Mouse (Mus musculus) hindbrain, embryonic 16.5 days (tissue): Measurements from ENCODE around the gene Kcnh4. TPM values are rescaled to one million over a fixed set of nuclear protein-coding genes. Genes with fewer than 3 reads are reported as not detected.
A peak's percentile ranks its signal among the peaks of the same experiment; 100 is the strongest.

ENCODE experiments used
- ATAC-seq: fragments of 200-750 bp; cut with Nextera tagmentation; 2 replicates; pipeline ENCODE4 v1.8.0; 2017; ENCODE audit warnings: moderate TSS enrichment, moderate library complexity
- H3K27ac ChIP-seq: fragments of 300-500 bp; sonication (generic); 2 replicates; pipeline ENCODE4 v1.5.1; 2014; ENCODE audit warnings: low read depth, mild to moderate bottlenecking, control low read depth, low read length, moderate library complexity
- H3K27me3 ChIP-seq: fragments of 300-500 bp; sonication (generic); replicated peaks from 2 replicates; pipeline ENCODE4 v1.6.1; 2014; ENCODE audit warnings: low read length; ENCODE audit not compliant: control insufficient read depth, insufficient read depth
- H3K36me3 ChIP-seq: fragments of 300-500 bp; sonication (generic); 2 replicates; pipeline ENCODE4 v1.6.1; 2014; ENCODE audit warnings: mild to moderate bottlenecking, low read length, moderate library complexity, mixed read lengths; ENCODE audit not compliant: control insufficient read depth, insufficient read depth
- H3K4me1 ChIP-seq: fragments of 300-500 bp; sonication (generic); 2 replicates; pipeline ENCODE4 v1.6.1; 2014; ENCODE audit warnings: low read depth, low read length; ENCODE audit not compliant: control insufficient read depth, insufficient read depth
- H3K4me2 ChIP-seq: fragments of 300-500 bp; sonication (generic); 2 replicates; pipeline ENCODE4 v1.6.1; 2014; ENCODE audit warnings: mild to moderate bottlenecking, low read length, control low read depth, moderate library complexity
- H3K4me3 ChIP-seq: fragments of 300-500 bp; sonication (generic); 2 replicates; pipeline ENCODE4 v1.5.1; 2014; ENCODE audit warnings: mild to moderate bottlenecking, low read length, control low read depth, moderate library complexity
- H3K9ac ChIP-seq: fragments of 300-500 bp; sonication (generic); 2 replicates; pipeline ENCODE4 v1.6.1; 2014; ENCODE audit warnings: low read depth, mild to moderate bottlenecking, control low read depth, low read length, moderate library complexity
- H3K9me3 ChIP-seq: fragments of 300-500 bp; sonication (generic); 2 replicates; pipeline ENCODE4 v1.6.1; 2014; ENCODE audit warnings: mild to moderate bottlenecking, low read length, moderate library complexity; ENCODE audit not compliant: control insufficient read depth
- WGBS: fragments of 180-500 bp; shearing (Covaris S2); extraction: QIAGEN DNeasy Blood & Tissue Kit; methylation state at CpG from one replicate; pipeline ENCODE4 v1.1.7; 2014; 5-methylcytosine and 5-hydroxymethylcytosine counted together
- polyA plus RNA-seq: library from polyadenylated mRNA; unstranded; fragments of >200 nt; fragmentation: Nextera tagmentation; extraction: Ambion mirVana; gene quantifications from 2 replicates; pipeline ENCODE4 v1.2.1, GENCODE M21; 2015

Kcnh4 gene
- polyA plus RNA-seq, 1 experiment from 2014 or later: 8.9 TPM

DNA sequence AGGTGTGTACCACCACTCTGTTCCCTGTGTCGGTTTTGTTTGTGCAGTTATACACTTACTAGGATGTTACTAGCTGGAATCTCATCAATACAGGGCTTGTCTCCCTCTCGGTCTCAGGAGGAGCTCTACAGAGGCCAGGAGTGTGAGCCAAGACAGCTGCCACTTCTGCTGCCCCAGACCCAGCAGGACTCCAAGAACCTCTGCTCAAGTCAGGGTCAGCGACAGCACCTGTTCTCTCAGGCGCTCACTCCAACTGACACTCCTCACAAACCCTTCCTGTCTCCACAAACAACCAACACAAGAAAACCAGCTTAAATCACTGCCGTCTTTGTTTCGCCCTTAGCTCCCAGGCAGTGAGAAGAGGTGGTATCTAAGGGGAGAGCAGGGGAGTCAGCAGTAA, 31.1 kb downstream of the Kcnh4 start:
- H3K9ac ChIP-seq: no peak overlapping the region
- ATAC-seq: no peak

DNA sequence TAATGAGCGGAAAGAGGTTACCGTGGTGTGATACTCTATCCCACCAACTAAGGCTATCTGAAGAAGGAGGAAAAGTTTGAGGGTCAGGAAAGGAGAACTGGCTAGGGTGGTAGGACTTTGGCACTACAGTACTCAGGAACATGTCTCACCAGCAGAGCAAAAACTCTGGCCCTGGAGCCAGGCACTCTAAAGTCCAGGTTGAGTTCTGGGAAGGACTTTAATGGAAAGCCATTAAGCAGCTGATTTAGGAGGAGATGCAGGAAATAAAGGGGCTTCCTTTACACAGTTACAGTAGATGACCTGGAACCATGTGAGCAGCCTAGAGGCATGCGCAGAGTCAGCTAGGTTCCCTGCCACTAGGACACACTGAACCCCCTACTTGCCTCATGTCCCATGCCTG, 32.5 kb downstream of the Kcnh4 start:
- no peak overlapping the region for H3K27ac ChIP-seq
- H3K4me1 ChIP-seq: no peaks in the 10 kb centered on the region; the same call in 1 of the 2 replicates
- H3K36me3 ChIP-seq: no peaks in the 10 kb centered on the region
- H3K9ac ChIP-seq: no peak overlapping the region
- H3K27me3 ChIP-seq: no peaks in the 10 kb centered on the region
- no peaks in the 10 kb centered on the region for H3K9me3 ChIP-seq
- ATAC-seq: no peak
- no peak overlapping the region for H3K4me2 ChIP-seq
- WGBS: over 99% methylated on average over 3 of the region's 3 CpGs
- no peak overlapping the region for H3K4me3 ChIP-seq

More for the DNA sequence above, 31.1 kb downstream of the Kcnh4 start:
- no peak overlapping the region for H3K27ac ChIP-seq
- no peaks in the 10 kb centered on the region; the same call in 1 of the 2 replicates for H3K4me1 ChIP-seq
- no peaks in the 10 kb centered on the region for H3K9me3 ChIP-seq
- H3K27me3 ChIP-seq: no peaks in the 10 kb centered on the region
- no peak overlapping the region for H3K4me2 ChIP-seq
- H3K4me3 ChIP-seq: no peak overlapping the region
- no peaks in the 10 kb centered on the region for H3K36me3 ChIP-seq
- WGBS: 78% methylated on average over 6 of the region's 6 CpGs

DNA sequence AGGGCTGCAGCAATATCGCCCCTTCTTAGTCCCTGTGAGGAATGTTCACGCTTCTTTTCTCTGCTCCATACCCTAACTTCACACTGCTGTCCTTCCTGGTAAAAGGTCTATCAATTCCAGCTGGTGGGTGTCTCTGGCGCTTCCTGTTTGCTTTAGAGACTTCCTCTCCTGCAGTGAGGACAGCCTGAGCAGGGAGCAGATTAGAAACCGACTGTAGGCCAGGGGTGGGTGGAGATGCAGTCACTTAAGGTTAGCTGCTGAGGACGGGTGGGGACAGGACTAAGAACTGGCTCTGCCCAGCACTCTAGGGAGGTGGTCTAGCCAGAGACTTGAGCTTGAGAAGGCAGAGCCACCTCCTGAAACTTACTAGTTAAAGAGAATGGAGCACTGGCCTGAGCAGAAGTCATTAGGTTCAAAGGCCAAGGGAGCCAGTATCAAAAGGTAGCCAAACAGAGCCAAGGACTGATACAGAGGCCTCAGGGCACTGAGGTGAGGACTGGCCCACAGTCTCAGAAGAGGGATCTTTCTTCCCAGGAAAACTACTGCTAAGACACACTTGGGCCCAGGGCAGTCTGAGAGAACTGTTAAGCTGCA, 34.7 kb downstream of the Kcnh4 start:
- H3K4me2 ChIP-seq: no peak overlapping the region
- ATAC-seq: no peak
- 61% methylated on average over 5 of the region's 5 CpGs for WGBS

DNA sequence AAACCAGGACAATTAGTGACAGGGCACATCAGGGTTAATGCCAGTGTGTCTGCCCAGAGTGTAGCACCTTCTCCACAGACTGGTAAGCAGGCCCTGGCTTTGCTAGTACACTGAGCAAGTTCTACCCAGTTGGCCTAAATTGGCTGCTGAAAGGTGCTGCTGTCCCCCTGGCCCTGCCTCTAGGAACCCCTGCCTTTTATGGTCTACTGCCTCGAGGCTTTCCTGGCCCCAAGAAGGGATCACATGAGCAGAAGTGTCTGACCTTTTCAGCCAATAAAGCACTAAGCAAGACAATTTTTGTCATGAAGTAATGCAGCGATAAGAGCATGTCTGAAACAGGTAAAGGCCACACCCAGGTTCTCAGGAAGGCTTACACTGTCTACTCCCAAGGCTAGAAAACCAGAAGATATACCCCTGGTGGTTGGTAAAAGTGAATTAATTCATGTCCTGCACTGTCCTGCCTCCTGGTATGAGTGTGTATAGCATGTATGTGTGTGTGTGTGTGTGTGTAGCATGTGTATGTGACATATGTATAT, 37.2 kb downstream of the Kcnh4 start:
- Histone ChIP-seq H3K36me3 (peaks cover 13% of the 10 kb centered on the region), H3K4me1 (peaks cover 11% of the 10 kb centered on the region), H3K4me2 (no peak overlapping the region), H3K9me3 (no peaks in the 10 kb centered on the region), H3K9ac (no peak overlapping the region), H3K27ac (peak overlapping the region; percentile 56), H3K4me3 (no peak overlapping the region), H3K27me3 (no peaks in the 10 kb centered on the region)
- WGBS: 69% methylated on average over 2 of the region's 2 CpGs
- no peak for ATAC-seq

More for the DNA sequence above, 34.7 kb downstream of the Kcnh4 start:
- Histone ChIP-seq H3K9me3 (no peaks in the 10 kb centered on the region), H3K4me1 (peaks cover 11% of the 10 kb centered on the region), H3K36me3 (no peaks in the 10 kb centered on the region), H3K4me3 (no peak overlapping the region), H3K9ac (no peak overlapping the region), H3K27ac (peak overlapping the region; percentile 13; the same call in 1 of the 2 replicates), H3K27me3 (no peaks in the 10 kb centered on the region)

DNA sequence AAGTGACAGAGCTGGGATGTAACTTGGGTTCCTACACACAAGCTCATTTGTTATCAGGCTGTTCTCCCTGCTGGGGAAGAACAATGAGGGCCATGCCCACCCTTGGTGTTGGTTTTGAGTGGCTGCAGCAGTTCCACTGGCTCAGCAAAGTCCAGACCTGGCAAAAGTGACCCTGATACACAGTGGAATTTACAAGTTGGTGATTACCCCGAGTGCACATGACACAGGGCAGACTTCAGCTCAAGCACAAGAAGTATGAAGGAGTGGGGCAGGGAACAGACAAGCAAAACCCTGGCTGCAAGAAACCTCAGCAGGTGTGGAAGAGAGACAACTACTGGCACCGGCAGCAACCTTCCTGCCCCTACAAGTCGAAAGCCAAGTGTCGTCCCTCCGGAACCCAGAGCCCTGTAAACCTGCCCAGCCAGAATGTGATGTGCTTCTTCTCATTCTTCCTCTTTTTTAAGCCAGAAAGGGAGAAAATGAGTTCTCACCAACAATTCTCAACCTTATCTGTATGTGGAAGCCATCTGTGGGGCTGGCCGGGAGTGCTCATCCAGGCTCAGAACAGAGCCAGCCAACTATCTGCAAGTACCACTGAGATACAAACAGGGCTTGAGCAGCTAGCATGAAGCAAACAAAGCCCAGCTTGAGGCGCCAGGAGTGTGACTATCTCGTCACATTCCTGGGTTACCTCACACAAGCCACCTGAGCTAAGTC, 37.8 kb downstream of the Kcnh4 start:
- H3K4me2 ChIP-seq: no peak overlapping the region
- no peaks in the 10 kb centered on the region for H3K9me3 ChIP-seq
- peaks cover 18% of the 10 kb centered on the region for H3K36me3 ChIP-seq
- H3K27ac ChIP-seq: peak overlapping the region; percentile 56
- peaks cover 11% of the 10 kb centered on the region for H3K4me1 ChIP-seq
- ATAC-seq: no peak
- no peak overlapping the region for H3K9ac ChIP-seq
- no peaks in the 10 kb centered on the region for H3K27me3 ChIP-seq
- WGBS: 57% methylated on average over 8 of the region's 8 CpGs
- H3K4me3 ChIP-seq: no peak overlapping the region

DNA sequence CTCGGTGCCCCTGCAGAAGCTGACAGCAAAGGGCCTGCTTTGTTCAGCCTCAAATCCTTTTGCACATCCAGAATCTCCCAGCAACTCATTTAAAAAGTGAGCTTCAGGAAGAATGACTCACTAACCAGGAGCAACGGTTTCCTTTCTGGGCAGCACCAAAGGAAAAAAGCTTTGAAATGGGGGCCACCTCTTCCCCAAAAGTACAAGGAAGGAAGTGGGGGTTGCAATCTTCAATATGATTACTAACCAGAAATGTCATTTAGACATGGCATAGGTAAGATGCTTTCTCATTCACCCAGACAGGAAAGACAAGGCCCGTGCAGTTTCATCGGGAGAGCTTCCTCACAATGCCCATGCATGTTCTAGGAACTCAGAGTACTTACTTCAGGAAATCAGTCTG, 38.5 kb downstream of the Kcnh4 start:
- H3K9me3 ChIP-seq: no peaks in the 10 kb centered on the region
- H3K9ac ChIP-seq: no peak overlapping the region
- ATAC-seq: no peak
- H3K36me3 ChIP-seq: peaks cover 25% of the 10 kb centered on the region
- H3K27ac ChIP-seq: peak overlapping the region; percentile 56
- H3K4me1 ChIP-seq: peaks cover 11% of the 10 kb centered on the region
- no peak overlapping the region for H3K4me3 ChIP-seq
- H3K27me3 ChIP-seq: no peaks in the 10 kb centered on the region
- WGBS: 61% methylated on average over 4 of the region's 4 CpGs
- H3K4me2 ChIP-seq: no peak overlapping the region

DNA sequence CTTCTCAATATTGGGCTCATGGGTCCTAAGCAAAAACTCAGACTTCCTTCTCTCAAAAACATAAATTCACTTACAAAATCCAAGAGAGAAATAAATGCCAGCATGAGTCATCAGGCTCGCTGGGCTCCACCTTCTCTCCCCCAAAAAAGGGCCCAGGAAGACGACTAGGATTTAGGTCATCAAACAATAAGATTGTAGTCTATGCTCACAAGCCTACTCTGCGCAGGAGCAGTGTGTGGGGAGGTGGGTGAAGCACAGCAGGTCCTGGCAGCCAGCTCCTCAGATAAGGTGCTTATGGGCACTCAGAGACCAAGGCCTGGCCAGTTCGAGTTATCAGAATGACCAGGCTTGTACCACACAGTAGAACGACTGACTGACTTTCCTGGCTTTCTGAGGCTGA, 39.4 kb downstream of the Kcnh4 start:
- Histone ChIP-seq H3K4me1 (peaks cover 11% of the 10 kb centered on the region), H3K4me2 (no peak overlapping the region), H3K27ac (peak overlapping the region; percentile 56), H3K27me3 (no peaks in the 10 kb centered on the region), H3K36me3 (peaks cover 31% of the 10 kb centered on the region), H3K4me3 (no peak overlapping the region), H3K9ac (peak overlapping the region; percentile 32), H3K9me3 (no peaks in the 10 kb centered on the region)
- no peak for ATAC-seq
- 67% methylated on average over 5 of the region's 5 CpGs for WGBS

DNA sequence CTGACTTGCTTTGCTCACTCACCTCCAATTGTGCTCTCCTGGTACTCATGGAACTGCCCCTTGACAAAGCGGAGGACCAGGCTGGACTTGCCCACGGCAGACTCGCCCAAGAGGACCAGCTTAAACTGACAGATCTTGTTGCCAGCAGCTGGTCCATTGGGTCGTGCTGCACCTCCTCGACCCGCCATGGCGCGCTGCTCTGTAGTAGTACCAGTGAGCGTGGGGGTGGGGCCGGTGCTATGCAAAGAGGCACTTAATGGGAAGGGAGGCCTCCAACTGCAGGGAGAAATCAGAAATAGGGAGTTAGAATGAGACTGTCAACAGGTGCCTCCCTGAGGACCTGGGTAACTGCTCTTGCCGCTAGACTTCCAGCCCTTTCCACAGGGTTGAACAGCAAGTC, 39.8 kb downstream of the Kcnh4 start:
- Histone ChIP-seq H3K9ac (no peak overlapping the region), H3K4me1 (peaks cover 11% of the 10 kb centered on the region), H3K4me2 (no peak overlapping the region), H3K27ac (no peak overlapping the region), H3K36me3 (peaks cover 31% of the 10 kb centered on the region), H3K27me3 (no peaks in the 10 kb centered on the region), H3K9me3 (no peaks in the 10 kb centered on the region), H3K4me3 (no peak overlapping the region)
- no peak for ATAC-seq
- whole genome bisulfite sequencing: 83% methylated on average over 11 of the region's 11 CpGs

DNA sequence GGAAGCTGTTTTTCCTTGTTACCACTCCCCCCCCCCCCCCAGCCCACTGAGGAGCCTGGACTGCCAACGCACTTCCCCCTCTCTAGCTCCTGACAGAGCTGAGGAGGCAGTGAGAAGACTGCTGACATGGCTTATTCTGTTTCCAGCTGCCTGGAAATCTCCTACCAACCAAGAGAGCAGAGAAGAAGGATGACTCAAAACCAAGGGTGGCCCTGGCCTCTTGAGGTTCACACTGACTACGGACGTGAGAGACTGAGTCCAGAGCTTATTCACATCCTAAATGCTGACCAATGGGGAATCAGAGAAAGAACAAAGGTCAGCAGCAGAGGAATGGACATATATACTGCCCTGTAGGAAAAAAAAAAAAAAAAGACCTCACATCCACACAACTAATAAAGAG, 40.4 kb downstream of the Kcnh4 start:
- no peak overlapping the region for H3K27ac ChIP-seq
- no peak overlapping the region for H3K4me2 ChIP-seq
- ATAC-seq: no peak
- H3K4me3 ChIP-seq: no peak overlapping the region
- peaks cover 31% of the 10 kb centered on the region for H3K36me3 ChIP-seq
- H3K9me3 ChIP-seq: no peaks in the 10 kb centered on the region
- no peaks in the 10 kb centered on the region for H3K27me3 ChIP-seq
- H3K9ac ChIP-seq: no peak overlapping the region
- WGBS: 53% methylated on average over 3 of the region's 3 CpGs
- peaks cover 11% of the 10 kb centered on the region for H3K4me1 ChIP-seq
